Mouse (Mus musculus) cerebellum, adult 18-20 months (tissue): ENCODE measurements around the gene Il4.
"Not testable (repeated sequence)": the region's sequence is repeated elsewhere in the genome, so short reads cannot be mapped to it uniquely, and the experiment has no call there.

ENCODE experiments used
- DNase-seq, 2 experiments: peaks; one replicate each; pipeline ENCODE4 v3.0.0; 2021

Il4 gene

GRCm38 (mm10) chr11:53559980-53560379 is 58.5 kb downstream of the Il4 start:
- not testable (repeated sequence) for DNase-seq

DNA sequence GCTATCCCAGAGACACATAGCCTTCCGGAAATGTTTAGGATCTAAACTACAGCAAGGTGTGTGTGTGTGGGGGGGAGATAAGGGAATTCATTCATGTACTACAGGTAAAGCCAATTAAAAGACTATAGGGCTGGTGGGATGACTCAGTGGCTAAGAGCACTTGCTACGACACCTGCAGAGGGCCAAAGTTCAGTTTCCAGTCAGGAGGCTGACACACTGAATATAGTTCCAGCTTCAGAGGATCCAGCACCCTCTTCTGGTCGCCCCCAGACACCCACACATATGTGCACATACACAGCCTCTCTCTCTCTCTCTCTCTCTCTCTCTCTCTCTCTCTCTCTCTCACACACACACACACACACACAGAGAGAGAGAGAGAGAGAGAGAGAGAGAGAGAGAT is 60.5 kb downstream of the Il4 start:
- not testable (repeated sequence) for DNase-seq

DNA sequence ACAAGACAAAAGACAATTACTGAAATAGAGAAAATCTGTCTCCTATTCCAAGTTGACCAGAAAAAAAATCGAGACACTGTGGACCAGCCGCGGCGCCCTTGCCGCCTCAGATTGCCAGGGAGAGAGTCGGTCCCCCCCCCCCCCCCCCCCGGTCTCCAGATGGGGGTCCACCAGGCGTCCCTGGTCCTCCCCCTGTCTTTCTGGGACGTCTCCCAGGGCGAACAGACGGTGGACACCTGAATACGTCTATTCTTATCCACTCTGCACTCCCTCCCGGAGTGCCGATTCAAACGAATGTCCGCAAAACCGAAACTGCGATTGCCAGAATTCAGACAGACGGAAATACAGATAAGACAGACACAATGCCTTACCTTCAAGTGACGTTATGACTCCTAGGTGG is 61.9 kb downstream of the Il4 start:
- not testable (repeated sequence) for DNase-seq
